Mouse (Mus musculus): ENCODE results near the gene Plac8.

DNA sequence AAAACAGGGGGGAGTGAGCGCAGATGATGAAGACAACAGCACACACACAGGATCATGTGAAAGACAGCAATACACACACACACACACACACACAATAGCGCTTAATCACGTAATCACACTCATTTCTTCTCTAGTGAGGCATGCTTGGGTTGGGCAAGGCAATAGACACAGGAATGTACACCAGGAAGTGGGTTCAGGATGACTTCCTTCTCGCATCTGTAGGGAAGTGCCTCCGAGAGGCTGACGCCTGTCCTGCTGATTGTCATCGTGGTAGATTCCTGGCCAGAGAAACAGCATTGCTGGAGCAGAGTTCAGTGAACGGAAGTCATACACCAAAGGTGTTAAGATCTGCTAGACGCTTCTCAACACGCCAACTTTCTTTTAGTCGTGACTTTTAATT is 62.8 kb downstream of the Plac8 start:
- no peak for TF ChIP-seq CTCF (IDR thresholded peaks at IDR 0.05 in 2 of 3, conservative IDR thresholded peaks at IDR 0.05 in 1 of 3; ENCODE audit: control insufficient read depth in 1 of 3, insufficient read depth in 1 of 3, low read depth in 2 of 3, low read length in 3 of 3, poor library complexity in 1 of 3, severe bottlenecking in 1 of 3)
- no peak for TF ChIP-seq CHD2 (IDR thresholded peaks at IDR 0.05; ENCODE audit: low read length)
- TF ChIP-seq TBP (IDR thresholded peaks at IDR 0.05; ENCODE audit: low read depth, low read length) = no peak
- TF ChIP-seq ZNF384 (IDR thresholded peaks at IDR 0.05; ENCODE audit: low read depth, low read length) = no peak
- TF ChIP-seq JUND (IDR thresholded peaks at IDR 0.05; ENCODE audit: low read depth, low read length) = no peak
- TF ChIP-seq KAT2A (conservative IDR thresholded peaks at IDR 0.05; ENCODE audit: low read depth, low read length) = no peak
- TF ChIP-seq MAX (IDR thresholded peaks at IDR 0.05; ENCODE audit: low read length) = peak; percentile 61; the same call in 1 of the 2 replicates
- TF ChIP-seq MAFK (IDR thresholded peaks at IDR 0.05; ENCODE audit: borderline replicate concordance, low read depth, low read length) = peak; percentile 6; the same call in 1 of the 2 replicates
